Mouse (Mus musculus) fat pad, adult 2 months (tissue): Measurements from ENCODE around the gene Skint3.
"Not testable (repeated sequence)": the region's sequence is repeated elsewhere in the genome, so short reads cannot be mapped to it uniquely, and the experiment has no call there.

Experiments
- DNase-seq: peaks from one replicate; pipeline ENCODE4 v3.0.0-alpha.2; 2011; ENCODE audit warnings: low read depth, low spot score; ENCODE audit errors: extremely low read depth

Gene Skint3

DNA sequence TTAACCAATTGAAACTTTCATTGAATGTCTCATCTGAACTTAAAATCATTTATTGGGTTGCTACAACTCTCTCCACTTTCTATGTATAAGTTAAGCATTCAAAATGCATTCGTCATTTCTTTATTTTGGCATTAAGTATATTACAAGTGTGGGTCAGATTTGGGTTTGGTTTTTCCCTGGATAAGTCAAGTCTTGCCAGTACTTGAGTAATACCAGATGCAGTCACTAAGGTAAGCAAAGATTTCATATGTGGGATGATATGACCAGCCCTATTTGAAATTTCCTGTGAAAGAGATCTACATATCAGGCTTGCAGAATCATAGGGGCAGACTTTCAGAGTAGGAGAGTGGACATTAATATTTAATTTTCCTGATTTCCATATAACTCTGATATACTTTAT, at the start of gene Skint3:
TSS of gene Skint3 (plus strand) at position 301 of the 400 bp plus-strand sequence.
- DNase-seq = no peak

DNA sequence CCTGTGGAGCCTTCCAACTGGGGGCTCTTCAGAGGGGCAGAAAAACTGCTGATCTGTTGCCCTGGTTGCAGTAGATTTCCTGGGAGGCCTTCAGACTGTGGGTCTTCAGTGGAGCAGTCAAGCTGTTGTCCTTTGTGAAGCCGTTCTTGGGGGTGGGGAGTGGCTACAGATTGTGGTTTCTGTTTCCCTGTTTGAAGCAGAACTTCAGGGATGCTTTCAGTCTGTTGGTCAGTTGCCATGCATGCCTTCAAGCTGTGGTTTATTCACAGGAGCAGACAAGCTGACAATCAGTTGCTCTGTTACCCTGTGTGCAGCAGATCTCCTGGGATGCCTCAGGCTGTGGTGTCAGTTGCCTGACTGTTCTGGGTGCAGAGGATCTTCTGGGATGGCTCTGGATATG, 11.4 kb downstream of the Skint3 start:
- no peak for DNase-seq

DNA sequence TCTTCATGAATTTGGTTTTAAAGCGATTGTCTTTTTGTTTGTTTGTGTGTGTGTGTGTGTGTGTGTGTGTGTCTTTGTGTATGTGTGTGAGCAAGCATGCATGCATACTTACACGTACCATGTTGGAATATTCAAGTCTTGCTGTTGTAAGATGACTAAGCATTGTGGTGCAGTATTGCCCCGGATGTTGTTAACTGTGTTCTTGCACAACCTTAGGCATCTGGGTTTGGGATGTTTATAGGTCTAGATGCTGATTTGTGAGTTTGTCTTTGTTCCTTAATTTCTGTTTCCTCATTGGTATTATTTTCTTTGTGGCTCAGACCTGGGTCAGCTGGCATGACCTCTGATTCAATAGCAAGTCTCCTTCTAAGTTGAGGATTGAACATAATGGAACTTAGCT, 11.9 kb downstream of the Skint3 start:
- DNase-seq = no peak

DNA sequence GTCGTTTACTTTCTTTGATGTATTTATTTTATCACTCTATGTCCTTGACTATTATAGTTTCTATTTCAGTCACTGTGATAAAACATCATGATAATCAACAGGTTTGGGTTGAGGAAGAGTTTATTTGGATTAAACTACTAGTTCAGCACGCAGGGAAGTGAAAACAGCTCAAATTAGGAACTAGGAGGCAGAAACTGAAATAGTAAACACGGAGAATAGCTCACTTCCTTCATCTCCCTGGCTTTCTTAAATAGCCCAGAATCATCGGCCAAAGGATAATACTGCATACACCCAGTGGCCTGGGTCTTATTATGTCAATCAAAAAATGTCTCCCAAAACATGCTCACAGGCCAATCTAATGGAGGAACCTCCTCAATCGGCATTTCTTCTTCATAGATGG, 24.0 kb downstream of the Skint3 start:
- DNase-seq = no peak

DNA sequence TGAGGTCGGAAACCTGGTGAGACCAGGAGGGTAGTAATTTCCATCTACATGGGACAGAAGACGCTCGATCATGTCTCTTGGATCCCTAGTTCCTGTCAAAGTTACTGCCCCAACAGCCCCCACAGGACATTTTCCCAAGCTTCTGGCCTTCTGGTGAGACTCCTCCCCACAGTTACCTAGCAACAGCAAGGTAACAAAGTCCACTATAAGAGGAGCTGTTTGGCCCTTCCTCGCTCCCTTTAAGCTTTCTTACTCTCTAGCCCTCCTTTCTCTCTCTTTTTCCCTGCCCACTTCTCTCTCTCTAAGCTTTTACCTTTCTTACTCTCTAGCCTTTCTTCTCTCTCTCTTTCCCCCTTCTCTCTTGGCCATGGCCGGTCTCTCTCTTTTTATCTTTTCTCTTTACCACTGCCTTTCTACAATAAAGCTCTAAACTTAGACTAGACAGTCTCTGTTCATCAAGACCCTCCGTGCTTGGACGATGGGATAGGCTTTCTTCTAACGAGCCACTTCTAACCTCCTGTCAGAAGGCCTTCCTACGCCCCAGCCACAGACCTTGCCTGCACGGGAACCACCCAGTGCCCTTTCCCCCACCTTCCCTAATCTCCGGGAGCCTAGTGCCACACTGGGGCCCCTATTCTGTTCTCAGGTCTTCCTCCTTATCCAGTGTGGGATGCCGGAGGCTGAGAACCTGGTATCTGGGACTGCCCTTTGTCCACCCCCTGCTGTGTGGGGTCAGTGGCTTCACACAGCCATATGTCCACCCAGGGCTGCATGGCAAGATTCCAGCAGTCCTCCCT, 55.3 kb downstream of the Skint3 start:
- DNase-seq = no peak

DNA sequence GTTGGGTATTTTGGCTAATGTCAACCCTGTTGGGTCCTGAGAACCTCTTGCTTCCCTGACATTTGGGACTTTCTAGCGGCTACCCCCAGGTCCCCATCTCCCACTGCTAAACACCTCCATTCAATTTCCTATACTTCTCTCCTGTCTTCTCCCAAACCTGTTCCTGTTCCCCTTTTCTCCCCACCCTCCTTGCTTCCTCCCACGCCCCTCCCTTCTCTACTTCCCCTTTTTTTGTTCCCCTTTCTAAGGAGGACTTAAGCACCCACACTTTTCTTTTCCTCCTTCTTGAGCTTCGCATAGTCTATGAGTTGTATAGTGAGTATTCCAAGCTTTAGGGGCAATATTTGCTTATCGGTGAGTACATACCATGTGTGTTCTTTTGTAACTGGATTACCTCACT, 56.4 kb downstream of the Skint3 start:
- DNase-seq = no peak

DNA sequence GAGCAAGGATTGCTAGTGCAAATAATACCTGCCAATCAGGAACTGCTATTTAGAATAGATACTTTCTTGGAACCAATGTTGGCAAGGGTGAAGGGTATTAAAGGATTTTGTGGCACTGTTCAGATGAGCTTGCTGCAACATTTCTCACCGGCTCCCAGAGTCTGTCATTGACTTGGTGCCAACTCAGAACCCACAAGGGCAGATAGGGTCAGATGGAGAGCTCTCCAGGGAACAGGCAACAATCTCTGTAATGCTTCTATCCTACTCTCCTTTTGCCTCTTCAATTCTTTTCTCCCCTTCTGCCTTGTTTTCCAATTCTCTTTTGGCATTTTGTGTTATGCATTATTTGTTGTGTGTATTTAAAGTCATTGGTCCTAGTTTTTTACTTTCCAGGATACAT, 70.3 kb downstream of the Skint3 start:
- DNase-seq = no peak

DNA sequence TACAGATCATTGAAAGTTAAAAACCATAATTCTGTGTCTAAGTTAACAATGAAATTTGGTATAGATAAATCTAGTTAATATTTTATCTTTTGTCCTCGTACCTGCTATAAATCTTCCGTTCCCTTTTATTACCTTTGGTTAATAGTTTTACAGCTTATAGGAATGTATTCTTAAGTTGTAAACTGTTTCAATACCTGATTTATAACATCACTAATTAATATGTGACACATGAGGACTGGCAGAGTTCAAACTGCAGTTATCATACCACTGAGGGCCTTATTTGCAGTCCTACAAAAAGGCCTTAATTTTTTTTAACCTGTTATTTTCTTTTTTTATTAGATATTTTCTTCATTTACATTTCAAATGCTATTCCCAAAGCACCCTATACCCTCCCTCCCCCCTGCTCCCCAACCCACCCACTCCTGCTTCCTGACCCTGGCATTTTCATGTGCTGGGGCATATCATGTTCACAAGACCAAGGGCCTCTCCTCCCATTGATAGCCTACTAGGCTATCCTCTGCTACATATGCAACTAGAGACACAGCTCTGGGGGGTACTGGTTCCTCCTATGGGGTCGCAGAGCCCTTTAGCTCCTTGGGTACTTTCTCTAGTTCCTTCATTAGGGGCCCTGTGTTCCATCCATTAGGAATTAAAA, 70.9 kb downstream of the Skint3 start:
- DNase-seq = no peak

DNA sequence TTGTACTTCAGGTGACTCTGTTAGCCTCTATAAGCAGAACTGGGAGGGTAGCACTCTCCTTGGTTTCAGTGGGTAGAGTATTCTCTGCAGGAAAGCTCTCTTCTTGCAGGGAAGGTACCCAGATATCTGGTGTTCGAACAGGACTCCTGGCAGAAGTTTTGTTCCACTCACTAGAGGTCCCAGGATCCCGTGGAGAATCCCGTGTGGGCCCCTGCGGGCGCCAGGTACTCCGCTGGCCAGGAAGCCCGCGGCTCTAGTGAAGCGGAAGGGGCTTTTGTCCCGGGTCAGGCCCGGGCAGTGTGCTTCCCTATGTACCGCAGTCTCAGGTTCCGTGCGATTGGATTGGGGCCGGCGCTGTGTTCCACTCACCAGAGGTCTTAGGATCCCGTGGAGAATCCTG, 117.1 kb downstream of the Skint3 start:
- DNase-seq = not testable (repeated sequence)
